Mouse (Mus musculus) right cerebral cortex, postnatal 14 days (tissue): Measurements from ENCODE around the gene Shisa3.

ENCODE experiments used
- DNase-seq: peaks from one replicate; pipeline ENCODE4 v3.0.0; 2022

The Shisa3 gene

DNA sequence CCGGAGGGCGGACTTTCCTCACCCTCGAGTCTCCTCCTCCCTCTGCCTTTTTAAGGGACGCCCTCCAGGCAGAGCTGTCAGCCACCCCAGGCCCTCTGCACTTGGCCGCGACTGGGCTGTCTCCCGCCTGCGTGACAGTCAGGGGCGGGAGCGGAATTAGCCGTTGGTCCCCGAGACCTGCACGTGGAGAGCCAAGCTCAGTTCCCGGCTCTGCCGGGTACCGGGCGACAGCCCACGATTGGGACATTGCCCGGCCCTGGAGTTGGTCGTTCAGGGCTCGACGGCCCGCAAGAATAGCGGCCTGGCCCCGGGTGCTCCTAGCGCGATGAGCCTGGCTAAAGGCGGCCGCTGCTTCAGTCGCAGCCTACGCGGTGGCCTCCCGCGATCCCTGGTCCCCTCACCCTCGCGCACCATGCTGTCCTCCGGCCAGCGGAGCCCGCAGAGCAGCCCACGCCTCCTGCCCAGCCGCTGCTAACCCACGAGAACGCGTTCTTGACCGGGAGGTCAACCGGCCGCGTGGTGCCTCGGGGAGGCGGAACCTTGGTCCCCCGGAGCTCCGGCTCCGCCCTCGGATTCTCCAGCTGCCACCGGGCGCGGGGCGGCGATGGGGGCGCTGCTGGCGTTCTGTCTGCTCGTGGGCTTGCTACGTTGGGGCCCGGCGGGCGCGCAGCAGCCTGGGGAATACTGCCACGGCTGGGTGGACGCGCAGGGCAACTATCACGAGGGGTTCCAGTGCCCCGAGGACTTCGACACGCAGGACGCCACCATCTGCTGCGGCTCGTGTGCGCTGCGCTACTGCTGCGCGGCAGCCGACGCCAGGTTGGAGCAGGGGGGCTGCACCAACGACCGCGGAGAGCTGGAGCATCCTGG, at the start of gene Shisa3:
Shisa3 (plus strand) TSS at position 79 of the 870 bp plus-strand sequence.
- DNase-seq: peak; percentile 23

DNA sequence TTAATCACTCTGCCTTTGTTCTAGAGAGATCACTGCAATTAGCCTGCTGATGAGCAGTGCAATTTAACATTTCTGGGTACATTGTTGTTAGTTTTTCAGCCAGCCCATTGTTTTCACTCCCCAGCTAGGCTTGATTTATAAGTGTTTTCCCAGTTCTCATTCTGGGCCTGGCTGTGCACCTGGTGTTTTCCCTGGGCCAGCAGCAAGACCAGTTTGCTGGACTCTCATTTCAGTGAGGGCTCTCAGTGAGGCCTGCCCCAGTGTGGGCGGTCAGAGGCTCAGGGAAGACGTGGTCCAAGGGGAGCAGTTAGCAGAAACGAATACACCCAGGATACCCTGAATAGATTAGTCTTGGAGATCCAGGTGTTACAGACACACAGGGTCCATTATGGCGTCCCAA, 49.0 kb upstream of the Shisa3 start:
- no peak for DNase-seq

DNA sequence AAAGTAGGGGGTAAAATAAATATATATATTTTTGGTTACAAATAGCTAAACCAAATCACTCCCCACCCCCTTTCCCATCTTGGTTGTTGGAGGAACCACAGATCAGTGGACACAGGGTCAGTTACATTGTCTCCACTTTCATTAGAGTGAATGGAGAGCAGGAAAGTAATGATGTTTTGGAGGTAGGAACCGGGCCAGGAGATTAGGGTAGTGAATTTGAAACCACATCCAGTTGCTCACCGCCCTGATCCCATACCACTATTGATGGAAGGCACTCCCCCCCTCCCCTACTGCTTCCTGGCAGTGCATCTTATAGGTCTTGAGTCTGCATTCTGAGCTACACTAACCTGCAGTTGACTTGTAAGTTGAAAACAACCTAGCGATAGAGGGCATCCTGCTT, 48.6 kb upstream of the Shisa3 start:
- DNase-seq: no peak

DNA sequence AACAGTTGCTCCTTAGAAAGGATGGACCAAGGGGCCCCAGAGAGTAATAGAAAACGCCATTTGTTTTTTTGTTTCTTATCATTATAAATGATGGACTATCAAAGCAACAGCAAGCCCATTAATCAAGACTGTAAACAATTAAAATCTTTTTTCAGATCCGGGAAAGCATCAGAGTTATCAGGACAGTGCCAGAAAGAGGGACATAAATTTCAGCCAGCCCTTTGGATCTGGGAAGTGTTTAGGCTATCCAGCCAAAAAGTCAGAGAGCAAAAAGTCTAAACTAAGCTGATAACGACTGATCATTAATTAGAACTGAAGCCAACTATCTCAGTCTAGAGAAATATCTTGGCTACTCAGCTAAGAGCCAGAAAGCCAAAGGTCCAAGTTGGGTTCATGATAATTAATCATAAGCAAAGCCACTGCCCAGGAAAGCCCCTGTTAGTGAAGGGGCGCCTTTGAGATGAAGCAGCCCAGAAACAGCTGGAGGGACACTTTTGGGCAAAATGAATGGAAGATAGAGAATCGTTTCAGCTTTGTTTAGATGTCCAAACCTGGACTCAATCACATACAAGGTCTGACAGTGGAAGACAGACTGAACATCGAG, 35.0 kb upstream of the Shisa3 start:
- DNase-seq: no peak

DNA sequence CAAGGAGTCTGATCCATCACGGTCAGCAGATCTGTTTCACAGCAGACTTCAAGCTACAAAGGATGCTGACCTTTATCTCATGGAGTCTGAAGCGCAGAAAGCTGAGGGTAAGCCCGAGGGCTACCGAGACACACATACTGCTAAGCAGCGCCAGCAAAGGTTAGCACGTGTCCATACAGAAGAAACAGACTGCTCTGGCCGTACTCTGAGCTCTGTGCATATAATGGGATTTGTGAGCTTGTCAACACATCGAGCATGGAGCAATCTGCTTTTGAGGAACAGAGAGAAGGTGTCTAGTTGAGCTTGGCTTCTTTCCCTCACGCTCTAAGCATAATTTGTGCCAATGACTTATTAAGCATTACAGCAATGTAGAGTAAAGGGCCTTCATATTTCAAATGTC, 33.6 kb upstream of the Shisa3 start:
- DNase-seq: no peak

DNA sequence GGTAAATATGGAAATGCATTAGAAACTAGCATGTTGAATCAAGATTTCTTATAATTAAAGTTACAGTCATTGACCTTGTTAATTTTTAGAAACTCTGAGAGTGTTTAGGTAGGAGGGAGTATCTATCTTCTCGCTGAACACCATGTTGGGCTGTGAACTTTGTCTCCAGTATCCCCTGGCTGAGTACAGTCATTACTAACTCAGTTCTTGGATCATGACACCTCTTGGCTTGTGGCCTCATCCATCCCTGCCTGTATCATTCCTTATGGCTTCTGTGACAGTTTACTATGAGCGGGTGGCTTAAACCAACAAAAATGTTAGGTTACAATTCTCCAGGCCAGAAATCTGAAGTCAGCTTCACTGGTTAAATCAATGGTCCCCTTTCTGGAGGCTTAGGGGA, 32.0 kb upstream of the Shisa3 start:
- DNase-seq: no peak

DNA sequence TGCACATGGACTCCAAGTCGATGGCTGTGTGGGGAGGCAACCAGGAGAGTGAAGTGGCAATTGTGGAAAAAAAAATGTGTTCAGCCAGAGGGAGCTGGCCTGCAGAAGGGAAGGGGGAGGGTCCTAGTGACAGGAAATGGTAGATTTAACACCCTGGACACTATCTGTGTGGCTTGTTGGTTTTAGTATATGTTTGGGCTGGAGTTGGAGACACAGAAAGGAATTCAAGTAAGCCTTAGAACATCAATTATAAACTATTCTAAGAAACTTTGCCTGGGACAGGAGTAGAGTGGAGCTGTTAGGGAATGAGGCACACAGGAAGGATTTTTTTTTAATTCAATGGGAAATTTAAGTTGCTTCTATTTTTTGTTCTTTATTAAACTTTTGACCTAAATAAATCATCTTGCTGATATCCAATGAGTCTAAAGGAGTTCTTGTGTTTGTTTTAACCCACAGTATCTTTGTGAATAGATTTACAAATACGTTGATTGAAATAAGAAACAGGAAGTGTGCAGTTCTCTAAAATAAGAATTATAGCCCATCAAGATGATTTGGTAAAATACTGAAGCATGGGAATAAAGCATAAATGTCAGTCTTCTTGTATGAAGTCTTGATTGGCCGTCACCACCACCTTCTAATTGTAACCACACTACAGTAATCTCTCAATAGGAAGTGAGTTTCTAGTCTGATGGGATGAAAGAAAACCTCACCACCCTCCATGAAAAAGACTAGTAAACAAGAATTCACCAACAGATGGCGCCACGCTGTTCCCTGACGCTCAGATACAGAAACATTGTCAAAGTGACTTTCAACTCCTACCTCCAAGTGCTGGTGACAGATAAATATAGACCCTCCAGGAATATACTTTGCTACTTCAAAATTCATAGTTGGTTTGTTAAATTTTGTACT, 27.7 kb upstream of the Shisa3 start:
- DNase-seq: peak; percentile 13

DNA sequence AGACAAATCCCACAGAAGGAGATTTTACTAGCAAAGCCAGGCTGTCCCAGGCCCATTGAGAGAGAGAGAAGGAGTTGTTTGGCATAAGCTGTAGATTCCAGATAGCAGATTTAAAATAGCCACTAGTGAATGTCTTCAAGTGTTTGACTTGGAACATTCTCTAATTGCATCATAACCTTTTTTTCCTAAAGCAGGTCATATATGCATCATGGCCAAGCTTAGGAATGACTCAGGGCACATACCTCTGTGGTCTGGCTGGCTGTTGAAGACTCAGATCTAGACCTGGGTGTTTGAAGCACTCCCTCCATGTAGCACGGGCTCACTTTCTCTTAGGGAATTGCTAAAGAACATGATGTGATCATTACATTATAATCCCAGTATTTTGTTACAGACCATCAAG, 12.6 kb upstream of the Shisa3 start:
- no peak for DNase-seq

DNA sequence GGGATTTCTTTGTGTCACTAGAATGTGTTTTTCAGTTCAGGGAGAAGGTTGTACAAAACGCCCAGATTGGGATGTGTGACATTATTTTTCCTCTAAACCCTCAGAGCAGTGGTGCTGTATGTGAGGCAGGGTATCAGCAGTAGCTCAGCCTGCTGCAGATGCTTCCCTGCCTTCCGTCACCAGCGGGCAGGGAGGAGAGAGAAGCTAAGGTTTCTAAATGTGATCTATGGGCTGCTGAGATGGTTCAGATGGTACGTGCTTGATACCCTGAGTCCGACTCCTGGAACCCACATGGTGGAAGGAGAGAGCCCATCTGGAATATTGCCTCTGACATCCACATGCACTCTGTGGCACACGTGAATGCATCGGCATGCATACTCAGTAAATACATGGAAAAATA, 12.1 kb upstream of the Shisa3 start:
- DNase-seq: no peak

DNA sequence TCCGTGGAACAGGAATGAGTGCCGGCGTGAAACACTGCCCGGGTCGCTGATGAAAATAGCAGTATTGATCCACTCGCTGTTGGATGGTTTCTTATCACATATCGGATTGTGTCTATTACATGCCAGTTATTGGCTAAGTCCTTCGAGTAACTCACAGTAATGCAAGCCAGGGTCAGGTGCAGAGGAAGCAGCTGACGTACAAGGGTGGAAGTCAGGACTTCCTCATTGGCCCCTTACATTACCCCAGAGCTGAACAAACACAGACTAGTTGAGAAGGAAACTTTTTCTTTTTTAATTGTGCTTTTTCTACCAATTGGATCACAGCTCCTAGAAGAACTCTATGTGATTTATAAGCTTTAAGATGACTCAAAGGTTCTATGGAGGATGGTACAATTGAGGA, 7.7 kb upstream of the Shisa3 start:
- DNase-seq: no peak

DNA sequence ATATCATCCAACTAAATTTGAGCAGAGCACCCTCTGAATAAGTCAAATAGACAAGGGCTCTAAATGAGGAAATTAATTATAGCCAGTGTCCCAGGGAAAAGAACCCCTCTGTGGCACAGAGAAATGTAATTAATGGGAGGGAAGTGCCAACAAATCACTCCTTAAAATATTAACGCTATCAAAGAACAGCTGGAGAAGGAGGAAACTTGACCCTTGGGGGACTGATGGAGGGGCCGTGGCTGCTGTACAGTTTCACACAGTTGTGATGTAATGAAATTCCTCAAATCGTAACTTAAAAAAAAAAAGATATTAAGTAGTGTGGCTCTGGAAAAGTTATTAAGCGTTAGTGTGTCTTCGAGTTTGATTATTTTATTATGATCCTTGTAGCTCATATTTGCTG, 1.7 kb upstream of the Shisa3 start:
- DNase-seq: no peak

DNA sequence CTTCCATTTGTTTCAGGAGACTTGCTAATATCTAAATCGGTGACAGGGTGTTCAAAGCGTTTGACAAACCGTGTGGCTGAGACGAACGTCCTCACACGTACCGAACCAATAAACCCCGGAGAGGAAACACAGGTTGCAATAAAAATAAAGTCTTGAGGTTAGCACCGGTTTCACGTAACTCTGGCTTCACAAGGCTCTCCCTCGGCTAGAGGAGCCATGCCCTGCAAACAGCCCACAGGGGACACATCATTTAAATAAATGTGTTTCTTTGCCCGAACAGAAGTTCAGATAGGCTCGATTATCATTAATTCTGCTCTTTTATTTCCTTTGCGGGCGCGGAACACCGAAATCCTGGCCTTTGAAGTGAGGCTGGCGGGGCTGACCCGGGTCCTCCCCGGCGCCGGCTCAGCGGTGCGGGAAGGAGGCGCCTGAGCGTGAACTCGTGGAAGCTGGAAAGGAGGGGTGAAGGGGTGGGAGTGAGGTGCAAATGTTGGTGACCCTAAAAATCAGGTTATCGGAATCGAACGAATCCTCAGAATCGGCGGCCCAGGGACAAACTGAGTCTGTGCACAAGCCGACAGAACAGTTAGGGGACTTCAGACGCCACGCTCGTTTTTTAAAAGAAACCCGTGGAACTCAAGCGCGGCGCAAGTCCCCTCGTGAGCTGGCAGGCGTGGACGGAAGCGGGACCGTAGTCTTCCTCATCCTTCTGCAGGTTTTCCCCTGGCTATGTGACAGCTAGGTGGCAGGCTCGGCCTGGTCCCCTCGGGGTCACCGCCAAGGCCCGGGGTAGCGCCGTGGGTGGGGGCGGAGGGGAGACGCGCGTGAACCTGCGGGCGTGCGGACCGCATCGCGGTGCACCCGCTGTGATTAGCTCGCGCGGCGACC, 522 bp upstream of the Shisa3 start:
- no peak for DNase-seq

DNA sequence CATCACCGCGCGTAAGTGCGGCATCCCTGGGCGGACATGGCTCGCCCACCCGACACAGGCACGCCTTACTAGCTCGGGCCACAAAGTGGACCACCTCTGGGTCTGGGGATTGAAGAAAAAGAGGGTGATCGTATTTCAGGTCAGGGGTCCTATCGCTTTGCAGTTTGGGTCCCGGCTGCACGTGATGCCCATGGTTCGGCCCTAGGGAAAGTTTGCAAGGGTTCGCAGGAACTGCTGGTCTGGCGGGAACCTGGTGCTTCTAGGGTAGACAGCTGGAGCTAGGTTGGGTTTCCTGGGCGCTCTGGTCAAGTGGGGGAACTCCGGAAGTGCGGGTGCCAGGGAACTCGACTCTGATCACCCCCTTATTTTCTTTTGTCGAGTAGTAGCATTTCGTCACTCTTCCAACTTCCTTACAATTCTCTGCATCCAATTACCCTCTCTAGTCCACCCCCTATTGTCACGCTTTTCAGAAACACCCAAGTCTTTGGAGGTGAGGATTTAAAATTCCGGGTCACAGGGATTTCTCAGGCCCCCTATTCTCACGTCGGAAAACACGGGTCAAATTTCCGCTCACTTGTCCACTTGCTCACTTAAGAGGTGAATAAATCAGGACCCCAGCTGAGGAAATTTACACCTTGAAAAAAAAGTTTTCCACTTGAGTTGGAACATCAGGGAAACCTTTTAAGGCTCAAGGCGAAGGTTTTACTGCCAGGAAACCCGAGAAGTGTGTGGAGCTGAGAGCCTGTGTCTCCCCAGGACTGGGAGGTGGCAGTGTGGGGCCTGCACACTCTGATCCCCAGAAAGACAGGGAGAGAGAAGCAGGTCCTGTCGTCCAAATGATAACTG, 1.2 kb downstream of the Shisa3 start:
- DNase-seq: no peak

DNA sequence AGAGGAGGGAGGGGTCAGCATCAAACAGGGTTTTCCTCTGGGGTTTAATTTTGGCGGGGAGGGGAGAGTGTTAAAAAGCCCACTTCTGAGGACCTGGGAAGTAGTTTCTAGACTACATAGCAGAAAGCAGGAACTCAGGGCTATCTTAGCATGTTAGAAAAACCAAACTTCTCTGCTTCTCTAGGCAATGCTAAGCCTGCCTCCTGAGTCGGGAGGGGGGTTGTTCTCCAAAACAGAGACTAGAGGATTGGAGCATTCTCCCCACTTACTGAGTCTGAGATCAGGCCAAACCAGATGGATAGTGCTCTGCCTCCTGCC, 1.8 kb downstream of the Shisa3 start:
- no peak for DNase-seq

DNA sequence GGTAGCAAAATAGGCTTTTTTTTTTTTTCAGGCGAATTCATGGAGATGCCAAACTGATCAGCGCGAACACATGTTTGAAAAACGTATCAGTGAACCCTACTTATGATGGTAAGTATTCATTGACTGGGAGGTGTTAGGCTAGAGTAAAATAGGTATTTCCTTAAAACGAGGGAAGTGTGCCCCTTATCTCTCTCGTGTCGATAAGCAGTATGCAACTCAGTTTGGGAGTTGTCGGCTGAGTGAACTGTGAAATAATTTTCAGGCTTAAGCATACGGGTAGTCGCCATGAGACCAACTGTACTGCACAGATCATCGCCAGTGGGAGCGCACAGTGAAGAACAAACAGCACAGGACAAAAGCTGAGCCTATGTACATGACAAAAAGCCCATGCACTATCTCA, 13.5 kb downstream of the Shisa3 start:
- no peak for DNase-seq

DNA sequence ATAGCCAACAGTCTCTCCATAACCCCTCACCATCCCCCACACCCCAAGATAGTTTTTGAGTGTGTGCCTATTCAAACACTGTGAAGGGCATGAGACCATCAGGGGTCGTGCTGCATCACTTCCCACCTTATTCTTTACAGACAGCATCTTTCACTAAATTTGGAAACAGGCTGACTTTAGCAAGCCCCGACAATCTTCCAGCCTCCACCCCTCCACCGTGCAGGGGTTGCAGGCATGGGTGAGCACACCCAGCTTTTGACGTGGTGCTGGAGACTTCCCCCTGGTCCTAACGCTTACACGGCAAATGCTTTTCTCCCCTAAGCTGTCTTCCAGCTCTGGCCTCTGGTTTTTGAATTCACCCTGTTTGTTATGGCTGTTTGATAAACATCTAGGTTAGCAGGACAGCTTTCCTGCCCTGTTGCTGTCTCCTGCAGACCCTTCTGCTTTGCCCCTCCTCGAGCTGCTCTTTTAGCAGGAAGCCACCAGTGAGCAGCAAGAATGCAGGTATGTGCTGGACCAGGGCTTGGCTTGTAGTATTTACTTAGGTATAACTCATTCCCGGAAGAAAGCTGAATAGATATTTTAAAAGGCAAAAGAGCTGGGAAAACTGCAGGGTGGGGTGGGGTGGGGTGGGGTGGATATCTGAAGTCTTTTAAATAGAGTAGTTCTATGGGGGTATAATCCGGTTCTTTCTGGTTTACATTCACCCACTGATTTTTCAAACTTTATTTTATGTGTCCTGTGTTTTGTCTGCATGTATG, 20.7 kb downstream of the Shisa3 start:
- no peak for DNase-seq

DNA sequence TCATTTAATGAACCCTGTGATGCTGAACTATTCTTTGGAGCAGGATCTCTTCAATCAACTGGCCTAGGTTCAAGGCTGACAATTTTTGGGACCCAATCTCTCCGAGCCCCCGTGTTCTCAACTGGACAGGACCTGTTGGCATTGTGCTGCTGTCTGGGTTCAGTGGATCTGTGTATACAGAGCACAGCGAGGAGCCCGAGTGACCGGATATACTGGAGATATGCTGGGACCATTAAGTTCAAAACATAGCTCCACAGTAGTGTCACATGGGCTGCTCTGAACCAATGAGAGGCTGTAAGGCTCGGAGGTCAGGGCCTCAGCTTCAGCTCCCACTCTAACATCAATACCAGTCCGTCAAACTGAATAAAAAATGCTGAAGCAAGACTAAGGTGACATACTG, 21.8 kb downstream of the Shisa3 start:
- DNase-seq: no peak

DNA sequence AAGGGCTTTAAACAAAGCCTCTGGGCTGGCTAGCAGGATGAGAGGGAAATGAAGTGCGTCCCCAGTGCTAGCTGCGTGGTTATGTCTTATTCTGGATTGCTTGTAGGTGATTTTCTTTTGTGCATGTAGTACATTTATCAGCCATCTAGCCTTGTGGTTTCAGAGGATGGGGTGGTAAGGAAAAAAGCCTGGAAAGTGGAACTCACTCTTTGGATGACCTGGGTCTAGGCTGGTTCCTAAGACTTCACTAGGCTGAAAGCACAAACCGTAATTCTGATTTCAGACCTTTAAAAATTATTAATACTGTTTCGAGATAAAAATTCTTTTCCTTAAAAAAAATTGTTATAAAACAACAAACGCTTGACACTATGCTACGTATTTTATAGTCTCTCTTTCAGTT, 22.2 kb downstream of the Shisa3 start:
- DNase-seq: no peak

DNA sequence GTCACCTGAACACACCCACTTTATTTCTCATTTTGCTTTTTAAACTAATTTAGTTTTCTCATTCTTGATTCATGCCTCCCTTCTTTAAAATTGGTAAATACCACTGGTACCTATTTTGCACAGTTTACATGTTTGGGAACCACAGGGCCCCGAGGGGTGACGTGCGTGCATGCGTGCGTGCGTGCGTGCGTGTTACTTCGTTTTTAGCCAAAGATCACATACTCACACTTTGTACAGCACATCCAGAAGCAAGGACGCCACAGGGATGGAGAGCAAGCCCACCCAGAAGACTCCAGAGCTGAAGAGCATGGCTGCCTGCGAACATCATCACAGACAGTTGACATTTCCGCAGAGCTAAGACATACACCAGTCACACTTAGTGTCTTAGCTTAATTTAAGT, 23.6 kb downstream of the Shisa3 start:
- no peak for DNase-seq

DNA sequence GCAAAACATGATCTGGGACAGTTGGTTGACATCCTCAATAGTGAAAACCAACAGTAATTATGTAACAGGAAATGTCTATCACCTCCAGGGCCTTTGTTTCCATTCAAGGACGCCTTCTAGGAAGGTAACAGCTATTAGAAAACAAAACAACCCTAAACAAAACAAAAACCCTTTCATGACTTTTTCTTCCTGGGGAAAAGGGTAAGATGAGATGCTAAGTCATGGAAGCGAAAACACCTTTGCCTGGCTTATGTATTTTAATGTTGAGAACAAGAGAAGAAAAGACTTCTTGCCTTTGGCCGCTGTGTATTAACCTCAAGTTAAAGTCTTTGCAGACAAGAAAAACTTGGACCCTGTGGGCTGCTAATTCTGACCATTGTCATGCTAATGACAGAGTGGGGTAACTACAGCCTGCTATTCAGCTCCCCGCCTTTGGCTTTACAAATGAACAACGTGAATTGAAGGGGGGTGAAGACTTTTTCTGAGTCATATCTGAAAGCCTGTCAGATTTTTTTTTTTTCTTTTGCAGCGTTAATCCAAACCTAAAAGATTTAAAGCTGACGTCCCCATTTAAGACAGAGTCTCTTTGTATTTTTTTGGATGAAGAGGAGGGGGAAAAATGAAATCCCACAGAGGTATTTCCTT, 25.6 kb downstream of the Shisa3 start:
- no peak for DNase-seq
